Mouse (Mus musculus): ENCODE measurements around the gene Trappc4. TPM values are rescaled to one million over a fixed set of nuclear protein-coding genes. Genes with fewer than 3 reads are reported as not detected.
"Not testable (repeated sequence)": the region's sequence is repeated elsewhere in the genome, so short reads cannot be mapped to it uniquely, and the experiment has no call there.

Trappc4 gene
- polyA plus RNA-seq, 1 experiment from 2014 or later, result 186 TPM

- ATAC-seq (replicated peaks; ENCODE audit: low FRiP score) (no peak), DNase-seq (ENCODE audit: low spot score) (no peak)
- Histone ChIP-seq H3K4me3 (ENCODE audit: low read depth, low read length) (no peak overlapping the region), H3K36me3 (ENCODE audit: control insufficient read depth, insufficient read depth, low read length) (no peaks in the 10 kb centered on the region), H3K9me3 (ENCODE audit: control insufficient read depth, low read length) (no peaks in the 10 kb centered on the region), H3K4me1 (replicated peaks; ENCODE audit: control insufficient read depth, insufficient read depth, low read length) (no peaks in the 10 kb centered on the region), H3K4me2 (ENCODE audit: low read depth, low read length, severe bottlenecking) (no peak overlapping the region), H3K9ac (ENCODE audit: low read length) (no peak overlapping the region), H3K27ac (ENCODE audit: low read depth, low read length) (no peak overlapping the region), H3K27me3 (ENCODE audit: control insufficient read depth, insufficient read depth, low read length) (no peaks in the 10 kb centered on the region)
- WGBS, result 86% methylated on average over 4 of the region's 4 CpGs
Observed at GRCm38 (mm10) chr9:44423576-44423975, 16.2 kb upstream of the Trappc4 start.

DNA sequence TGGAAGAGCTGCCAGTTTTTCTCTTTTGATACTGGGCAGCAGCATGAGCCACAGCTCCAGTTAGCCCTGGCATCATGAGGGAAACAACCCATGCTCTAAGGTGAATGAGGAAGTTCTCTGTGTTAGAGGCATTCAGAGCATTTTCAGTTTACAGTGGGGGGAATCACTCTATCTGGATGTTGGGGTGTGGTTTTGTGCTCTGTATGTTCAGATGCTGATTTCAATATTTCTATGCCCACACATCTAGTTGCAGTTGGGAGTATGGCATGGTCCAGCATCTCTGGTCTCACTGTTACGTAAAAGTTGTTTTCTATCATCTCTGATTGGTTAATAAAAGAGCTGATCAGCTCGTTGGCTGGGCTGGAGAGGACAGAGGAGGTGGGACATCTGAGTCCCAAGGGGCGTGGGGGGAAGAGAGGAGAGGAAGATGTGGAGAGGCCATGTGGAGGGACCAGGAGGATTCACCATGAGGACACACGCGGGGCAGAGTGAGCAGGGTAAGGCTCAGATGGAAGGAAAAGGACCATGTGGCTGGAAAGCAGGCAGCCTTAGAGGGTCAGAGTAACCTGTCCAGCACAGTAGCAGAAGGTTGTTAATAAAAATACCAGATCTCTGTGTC is 13.0 kb upstream of the Trappc4 start:
- Histone ChIP-seq H3K27ac (ENCODE audit: low read depth, low read length) (no peak overlapping the region), H3K9ac (ENCODE audit: low read length) (no peak overlapping the region), H3K27me3 (ENCODE audit: control insufficient read depth, insufficient read depth, low read length) (no peaks in the 10 kb centered on the region), H3K36me3 (ENCODE audit: control insufficient read depth, insufficient read depth, low read length) (peaks cover 3% of the 10 kb centered on the region; the same call in 1 of the 2 replicates), H3K9me3 (ENCODE audit: control insufficient read depth, low read length) (no peaks in the 10 kb centered on the region), H3K4me2 (ENCODE audit: low read depth, low read length, severe bottlenecking) (no peak overlapping the region), H3K4me3 (ENCODE audit: low read depth, low read length) (no peak overlapping the region), H3K4me1 (replicated peaks; ENCODE audit: control insufficient read depth, insufficient read depth, low read length) (0 out of 2 replicates have a peak, but pooled peaks cover 2% of the 10 kb centered on the region)
- WGBS, result 76% methylated on average over 5 of the region's 5 CpGs
- ATAC-seq (replicated peaks; ENCODE audit: low FRiP score) (no peak), DNase-seq (ENCODE audit: low spot score) (no peak)

- H3K36me3 ChIP-seq (ENCODE audit: control insufficient read depth, insufficient read depth, low read length); ATAC-seq (replicated peaks; ENCODE audit: low FRiP score); H3K4me1 ChIP-seq (replicated peaks; ENCODE audit: control insufficient read depth, insufficient read depth, low read length); H3K27ac ChIP-seq (ENCODE audit: low read depth, low read length); H3K9me3 ChIP-seq (ENCODE audit: control insufficient read depth, low read length); H3K4me3 ChIP-seq (ENCODE audit: low read depth, low read length); H3K4me2 ChIP-seq (ENCODE audit: low read depth, low read length, severe bottlenecking); H3K9ac ChIP-seq (ENCODE audit: low read length); DNase-seq (ENCODE audit: low spot score); H3K27me3 ChIP-seq (ENCODE audit: control insufficient read depth, insufficient read depth, low read length): not testable (repeated sequence)
- 95% methylated on average over 9 of the region's 9 CpGs for WGBS
Observed at GRCm38 (mm10) chr9:44419730-44420129, 12.3 kb upstream of the Trappc4 start.

DNA sequence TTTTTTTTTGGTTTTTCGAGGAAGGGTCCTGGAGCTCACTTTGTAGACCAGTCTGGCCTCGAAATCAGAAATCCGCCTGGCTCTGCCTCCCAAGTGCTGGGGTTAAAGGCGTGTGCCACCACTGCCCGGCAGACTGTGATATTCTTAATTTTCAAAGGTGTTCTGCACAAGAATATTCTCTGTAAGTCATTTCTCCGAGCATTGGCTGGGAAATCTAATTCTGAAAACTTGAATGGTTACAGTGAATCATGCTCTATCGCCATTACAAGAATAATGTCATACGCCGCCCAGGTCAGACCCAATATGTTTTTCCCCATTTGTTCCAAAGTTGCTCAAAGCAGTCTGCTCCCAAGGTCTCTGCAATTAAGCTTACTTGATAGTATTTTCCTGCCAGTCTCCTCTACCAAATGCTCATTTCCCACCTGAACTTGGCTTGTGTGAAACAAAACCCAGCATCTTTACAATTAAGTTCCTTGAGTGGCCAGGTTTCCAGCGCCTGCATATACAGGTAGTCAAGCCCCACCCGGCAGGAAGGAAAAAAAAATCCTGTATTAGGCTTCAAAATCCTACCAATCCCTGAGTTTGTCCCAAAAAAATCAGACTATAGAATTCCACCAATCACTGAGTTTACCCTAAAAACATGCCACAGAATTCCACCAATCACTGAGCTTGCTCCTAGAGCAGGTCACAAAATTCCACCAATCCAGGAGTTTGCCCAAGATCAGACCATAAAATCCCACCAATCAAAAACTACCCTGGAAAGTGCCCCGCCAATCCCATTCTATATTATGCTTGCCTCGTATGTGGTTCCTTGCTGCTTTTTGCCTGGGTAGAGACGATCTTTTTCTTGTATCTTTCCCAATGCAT is 11.4 kb upstream of the Trappc4 start, which contains the start of gene Ccdc84:
Gene Ccdc84 (minus strand): TSS at position 51 of the 867 bp plus-strand sequence.
- peak within 1 kb of the TSS; percentile 92 for H3K4me2 ChIP-seq (ENCODE audit: low read depth, low read length, severe bottlenecking)
- no peaks in the 10 kb centered on the region for H3K9me3 ChIP-seq (ENCODE audit: control insufficient read depth, low read length)
- ATAC-seq (replicated peaks; ENCODE audit: low FRiP score) (no peak), DNase-seq (ENCODE audit: low spot score) (no peak)
- H3K4me3 ChIP-seq (ENCODE audit: low read depth, low read length), result peak within 1 kb of the TSS; percentile 69
- H3K36me3 ChIP-seq (ENCODE audit: control insufficient read depth, insufficient read depth, low read length), result peaks cover 3% of the 10 kb centered on the region; the same call in 1 of the 2 replicates
- H3K27ac ChIP-seq (ENCODE audit: low read depth, low read length), result peak within 1 kb of the TSS; percentile 20; the same call in 1 of the 2 replicates
- WGBS, result 82% methylated on average over 14 of the region's 14 CpGs
- H3K9ac ChIP-seq (ENCODE audit: low read length), result peak within 1 kb of the TSS; percentile 63
- no peaks in the 10 kb centered on the region for H3K27me3 ChIP-seq (ENCODE audit: control insufficient read depth, insufficient read depth, low read length)
- H3K4me1 ChIP-seq (replicated peaks; ENCODE audit: control insufficient read depth, insufficient read depth, low read length), result 0 out of 2 replicates have a peak, but pooled peaks cover 2% of the 10 kb centered on the region

GRCm38 (mm10) chr9:44417892-44418363 is 10.5 kb upstream of the Trappc4 start:
- ATAC-seq (replicated peaks; ENCODE audit: low FRiP score), result peak; percentile 90
- DNase-seq (ENCODE audit: low spot score), result peak; percentile 95
- H3K27me3 ChIP-seq (ENCODE audit: control insufficient read depth, insufficient read depth, low read length), result no peaks in the 10 kb centered on the region
- H3K27ac ChIP-seq (ENCODE audit: low read depth, low read length), result peak overlapping the region; percentile 20; the same call in 1 of the 2 replicates
- H3K9me3 ChIP-seq (ENCODE audit: control insufficient read depth, low read length), result no peaks in the 10 kb centered on the region
- peak overlapping the region; percentile 63 for H3K9ac ChIP-seq (ENCODE audit: low read length)
- H3K4me3 ChIP-seq (ENCODE audit: low read depth, low read length), result peak overlapping the region; percentile 69
- 0 out of 2 replicates have a peak, but pooled peaks cover 2% of the 10 kb centered on the region for H3K4me1 ChIP-seq (replicated peaks; ENCODE audit: control insufficient read depth, insufficient read depth, low read length)
- H3K36me3 ChIP-seq (ENCODE audit: control insufficient read depth, insufficient read depth, low read length), result peaks cover 6% of the 10 kb centered on the region; the same call in 1 of the 2 replicates
- peak overlapping the region; percentile 92 for H3K4me2 ChIP-seq (ENCODE audit: low read depth, low read length, severe bottlenecking)
- WGBS, result 1% methylated on average over 38 of the region's 38 CpGs

GRCm38 (mm10) chr9:44417156-44417891 is 9.9 kb upstream of the Trappc4 start:
- H3K9ac ChIP-seq (ENCODE audit: low read length), result peak overlapping the region; percentile 63
- H3K4me3 ChIP-seq (ENCODE audit: low read depth, low read length), result peak overlapping the region; percentile 69
- 0 out of 2 replicates have a peak, but pooled peaks cover 2% of the 10 kb centered on the region for H3K4me1 ChIP-seq (replicated peaks; ENCODE audit: control insufficient read depth, insufficient read depth, low read length)
- H3K9me3 ChIP-seq (ENCODE audit: control insufficient read depth, low read length), result no peaks in the 10 kb centered on the region
- H3K4me2 ChIP-seq (ENCODE audit: low read depth, low read length, severe bottlenecking), result peak overlapping the region; percentile 92
- ATAC-seq (replicated peaks; ENCODE audit: low FRiP score) (peak; percentile 71; the same call in 1 of the 2 replicates), DNase-seq (ENCODE audit: low spot score) (no peak)
- WGBS, result 7% methylated on average over 26 of the region's 26 CpGs
- H3K27ac ChIP-seq (ENCODE audit: low read depth, low read length), result no peak overlapping the region
- H3K27me3 ChIP-seq (ENCODE audit: control insufficient read depth, insufficient read depth, low read length), result no peaks in the 10 kb centered on the region
- peaks cover 6% of the 10 kb centered on the region; the same call in 1 of the 2 replicates for H3K36me3 ChIP-seq (ENCODE audit: control insufficient read depth, insufficient read depth, low read length)

GRCm38 (mm10) chr9:44412781-44413180 is 5.4 kb upstream of the Trappc4 start:
- Histone ChIP-seq H3K4me1 (replicated peaks; ENCODE audit: control insufficient read depth, insufficient read depth, low read length) (peaks cover 7% of the 10 kb centered on the region; the same call in 1 of the 2 replicates), H3K36me3 (ENCODE audit: control insufficient read depth, insufficient read depth, low read length) (peaks cover 23% of the 10 kb centered on the region; the same call in 1 of the 2 replicates), H3K9ac (ENCODE audit: low read length) (no peak overlapping the region), H3K4me3 (ENCODE audit: low read depth, low read length) (no peak overlapping the region), H3K27me3 (ENCODE audit: control insufficient read depth, insufficient read depth, low read length) (no peaks in the 10 kb centered on the region), H3K4me2 (ENCODE audit: low read depth, low read length, severe bottlenecking) (no peak overlapping the region), H3K27ac (ENCODE audit: low read depth, low read length) (no peak overlapping the region), H3K9me3 (ENCODE audit: control insufficient read depth, low read length) (no peaks in the 10 kb centered on the region)
- 95% methylated on average over 2 of the region's 2 CpGs for WGBS
- ATAC-seq (replicated peaks; ENCODE audit: low FRiP score), result no peak
- DNase-seq (ENCODE audit: low spot score), result no peak

- peaks cover 7% of the 10 kb centered on the region; the same call in 1 of the 2 replicates for H3K4me1 ChIP-seq (replicated peaks; ENCODE audit: control insufficient read depth, insufficient read depth, low read length)
- no peak overlapping the region for H3K27ac ChIP-seq (ENCODE audit: low read depth, low read length)
- H3K4me2 ChIP-seq (ENCODE audit: low read depth, low read length, severe bottlenecking), result no peak overlapping the region
- no peaks in the 10 kb centered on the region for H3K9me3 ChIP-seq (ENCODE audit: control insufficient read depth, low read length)
- peaks cover 23% of the 10 kb centered on the region; the same call in 1 of the 2 replicates for H3K36me3 ChIP-seq (ENCODE audit: control insufficient read depth, insufficient read depth, low read length)
- no peak for ATAC-seq (replicated peaks; ENCODE audit: low FRiP score)
- H3K9ac ChIP-seq (ENCODE audit: low read length), result no peak overlapping the region
- H3K4me3 ChIP-seq (ENCODE audit: low read depth, low read length), result no peak overlapping the region
- 89% methylated on average over 4 of the region's 4 CpGs for WGBS
- no peak for DNase-seq (ENCODE audit: low spot score)
- H3K27me3 ChIP-seq (ENCODE audit: control insufficient read depth, insufficient read depth, low read length), result no peaks in the 10 kb centered on the region
Observed at GRCm38 (mm10) chr9:44412306-44412705, 4.9 kb upstream of the Trappc4 start.
